Mouse (Mus musculus) spleen, adult 2 months (tissue): ENCODE data around the gene Ttc37. TPM values are rescaled to one million over a fixed set of nuclear protein-coding genes. Genes with fewer than 3 reads are reported as not detected.

ENCODE experiments used
- DNase-seq, 2 experiments: peaks; one replicate each; pipeline versions ENCODE4 v3.0.0 to v3.0.0-alpha.2; 2012 to 2021; ENCODE audit warnings: low spot score in 2 of 2, low read depth in 1 of 2
- H3K27ac ChIP-seq: fragments of 200-500 bp; 2 replicates; pipeline ENCODE4 v1.5.1; 2012; ENCODE audit warnings: low read length, inconsistent platforms; ENCODE audit not compliant: insufficient read depth
- H3K27me3 ChIP-seq: fragments of 200-500 bp; 2 replicates; pipeline ENCODE4 v1.6.1; 2012; ENCODE audit warnings: mild to moderate bottlenecking, moderate library complexity, low read length, inconsistent platforms; ENCODE audit not compliant: control insufficient read depth, insufficient read depth
- H3K36me3 ChIP-seq: fragments of 200-500 bp; 2 replicates; pipeline ENCODE4 v1.6.1; 2012; ENCODE audit warnings: mild to moderate bottlenecking, low read length, inconsistent platforms; ENCODE audit not compliant: control insufficient read depth, insufficient read depth
- H3K4me1 ChIP-seq: fragments of 200-500 bp; 2 replicates; pipeline ENCODE4 v1.6.1; 2011; ENCODE audit warnings: inconsistent platforms; ENCODE audit not compliant: control insufficient read depth, insufficient read depth, insufficient read length
- H3K4me3 ChIP-seq: fragments of 200-500 bp; 2 replicates; pipeline ENCODE4 v1.5.1; 2011; ENCODE audit warnings: mild to moderate bottlenecking, inconsistent platforms; ENCODE audit not compliant: insufficient read depth, insufficient read length; ENCODE audit errors: extremely low read depth
- CTCF ChIP-seq: fragments of 200-500 bp; IDR thresholded peaks from 2 replicates; pipeline ENCODE4 v1.5.1; 2011; ENCODE audit warnings: mild to moderate bottlenecking, inconsistent platforms; ENCODE audit not compliant: insufficient read depth, insufficient read length, insufficient replicate concordance; ENCODE audit errors: extremely low read depth
- POLR2A ChIP-seq: fragments of 200-500 bp; IDR thresholded peaks from 2 replicates; pipeline ENCODE4 v1.6.1; 2011; ENCODE audit warnings: low read depth, low read length, inconsistent platforms
- WGBS: fragments of 180-500 bp; shearing (Covaris S2); methylation state at CpG from one replicate; pipeline ENCODE4 v1.1.7; 2018; 5-methylcytosine and 5-hydroxymethylcytosine counted together
- polyA plus RNA-seq: library from polyadenylated mRNA; depleted of rRNA; stranded (reverse); fragments of >200 nt; gene quantifications from 2 replicates; pipeline ENCODE4 v1.2.3, GENCODE M21; 2012

Ttc37 gene
- polyA plus RNA-seq, 1 experiment: 5.1 TPM

GRCm38 (mm10) chr13:76062126-76062525 lies 36.4 kb upstream of the Ttc37 start:
- no peak for DNase-seq
- Histone ChIP-seq H3K4me1 (no peaks in the 10 kb centered on the region), H3K27me3 (no peaks in the 10 kb centered on the region), H3K36me3 (peaks cover 5% of the 10 kb centered on the region), H3K4me3 (no peak overlapping the region), H3K27ac (no peak overlapping the region)
- WGBS: 89% methylated on average over 3 of the region's 3 CpGs
- TF ChIP-seq CTCF (no peak), POLR2A (no peak)

DNA sequence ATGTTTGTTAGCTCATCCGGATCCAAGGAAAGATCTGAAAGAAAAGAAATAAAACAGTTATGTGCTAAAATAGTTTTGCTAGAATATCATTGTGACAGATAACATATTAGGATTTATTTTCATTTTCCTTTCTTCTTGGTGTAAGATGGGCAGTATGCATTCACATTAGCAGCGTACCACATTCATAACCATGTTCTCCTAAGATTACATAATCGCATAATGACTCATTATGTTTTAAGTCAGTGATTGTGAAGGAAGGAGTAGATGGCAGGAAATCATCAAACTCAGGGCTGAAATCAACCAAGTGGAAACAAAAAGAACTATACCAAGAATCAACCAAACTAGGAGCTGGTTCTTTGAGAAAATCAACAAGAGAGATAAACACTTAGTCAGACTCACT lies 36.0 kb upstream of the Ttc37 start:
- peaks cover 5% of the 10 kb centered on the region for H3K36me3 ChIP-seq
- no peak for TF ChIP-seq CTCF
- no peak for TF ChIP-seq POLR2A
- H3K4me1 ChIP-seq: no peaks in the 10 kb centered on the region
- DNase-seq: no peak
- no peaks in the 10 kb centered on the region for H3K27me3 ChIP-seq
- 88% methylated on average over 3 of the region's 3 CpGs for WGBS
- H3K4me3 ChIP-seq: no peak overlapping the region; the same call in 1 of the 2 replicates
- no peak overlapping the region for H3K27ac ChIP-seq

DNA sequence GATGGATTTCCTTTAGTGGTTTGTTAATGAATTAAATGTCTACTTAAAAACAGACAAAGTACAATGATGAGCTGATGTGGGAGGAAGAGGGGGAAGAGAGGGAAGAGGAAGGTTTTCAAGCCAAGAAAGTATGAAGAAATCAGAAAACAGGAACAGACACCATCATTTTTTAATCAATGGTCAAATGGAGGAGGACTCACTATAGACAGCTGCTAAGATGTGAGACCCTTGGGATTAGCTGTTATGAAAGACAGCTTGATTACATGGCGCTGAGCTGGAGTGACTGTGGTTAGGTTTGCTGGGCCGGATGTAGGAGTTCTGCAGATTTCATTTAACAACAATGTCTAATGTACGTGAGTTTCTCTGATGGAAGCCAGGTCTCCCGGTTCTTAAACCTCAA lies 35.0 kb upstream of the Ttc37 start:
- peaks cover 5% of the 10 kb centered on the region for H3K36me3 ChIP-seq
- no peak for TF ChIP-seq POLR2A
- TF ChIP-seq CTCF: no peak
- DNase-seq: no peak
- 90% methylated on average over 4 of the region's 4 CpGs for WGBS
- no peaks in the 10 kb centered on the region for H3K4me1 ChIP-seq
- no peaks in the 10 kb centered on the region for H3K27me3 ChIP-seq
- H3K27ac ChIP-seq: no peak overlapping the region
- no peak overlapping the region for H3K4me3 ChIP-seq

DNA sequence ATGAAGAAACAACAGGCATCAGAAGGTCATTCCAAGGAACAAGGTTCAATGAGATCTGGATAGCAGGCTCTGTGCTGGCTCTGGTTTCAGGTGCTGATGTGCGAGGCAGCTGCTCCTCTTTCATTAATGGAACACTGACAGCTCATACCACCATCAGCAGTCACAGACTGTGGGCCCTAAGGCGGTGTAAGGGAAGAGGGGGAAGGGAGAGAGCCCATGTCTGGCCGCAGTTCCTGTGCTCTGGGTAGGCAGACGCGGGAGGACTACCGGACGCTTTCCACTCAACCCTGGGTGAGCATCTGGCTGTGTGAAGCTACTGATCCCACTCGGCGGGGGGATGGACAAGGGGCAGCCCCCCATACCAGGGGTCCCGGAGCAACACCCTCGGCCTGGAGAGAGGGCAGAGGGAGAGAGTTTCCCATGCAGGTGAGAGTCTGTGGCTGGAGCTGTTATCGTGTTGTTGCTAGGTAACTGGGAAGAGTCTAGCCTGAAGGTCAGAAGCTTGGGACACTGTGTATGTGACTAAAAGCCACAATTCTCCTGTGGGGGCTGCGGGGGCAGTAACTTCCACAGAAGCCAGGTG lies 34.1 kb upstream of the Ttc37 start:
- H3K4me1 ChIP-seq: no peaks in the 10 kb centered on the region
- no peak overlapping the region for H3K27ac ChIP-seq
- 94% methylated on average over 13 of the region's 13 CpGs for WGBS
- peaks cover 5% of the 10 kb centered on the region for H3K36me3 ChIP-seq
- H3K4me3 ChIP-seq: no peak overlapping the region
- no peak for DNase-seq
- no peak for TF ChIP-seq POLR2A
- TF ChIP-seq CTCF: no peak
- H3K27me3 ChIP-seq: no peaks in the 10 kb centered on the region

GRCm38 (mm10) chr13:76074323-76074722 lies 24.2 kb upstream of the Ttc37 start:
- 13% methylated on average over 1 of the region's 1 CpGs for WGBS
- H3K4me1 ChIP-seq: no peaks in the 10 kb centered on the region
- no peaks in the 10 kb centered on the region; the same call in 1 of the 2 replicates for H3K36me3 ChIP-seq
- no peak overlapping the region for H3K27ac ChIP-seq
- no peak for DNase-seq
- H3K27me3 ChIP-seq: no peaks in the 10 kb centered on the region
- H3K4me3 ChIP-seq: no peak overlapping the region
- TF ChIP-seq CTCF (no peak), POLR2A (no peak)

GRCm38 (mm10) chr13:76098116-76098492 lies 430 bp upstream of the Ttc37 start:
- peak overlapping the region; percentile 76 for H3K4me3 ChIP-seq
- no peaks in the 10 kb centered on the region for H3K27me3 ChIP-seq
- peak in 1 of 2 experiments; percentile 43 for DNase-seq
- H3K4me1 ChIP-seq: no peaks in the 10 kb centered on the region; the same call in 1 of the 2 replicates
- no peak for TF ChIP-seq CTCF
- no peak for TF ChIP-seq POLR2A
- H3K27ac ChIP-seq: peak overlapping the region; percentile 83
- 3% methylated on average over 16 of the region's 16 CpGs for WGBS
- H3K36me3 ChIP-seq: no peaks in the 10 kb centered on the region

DNA sequence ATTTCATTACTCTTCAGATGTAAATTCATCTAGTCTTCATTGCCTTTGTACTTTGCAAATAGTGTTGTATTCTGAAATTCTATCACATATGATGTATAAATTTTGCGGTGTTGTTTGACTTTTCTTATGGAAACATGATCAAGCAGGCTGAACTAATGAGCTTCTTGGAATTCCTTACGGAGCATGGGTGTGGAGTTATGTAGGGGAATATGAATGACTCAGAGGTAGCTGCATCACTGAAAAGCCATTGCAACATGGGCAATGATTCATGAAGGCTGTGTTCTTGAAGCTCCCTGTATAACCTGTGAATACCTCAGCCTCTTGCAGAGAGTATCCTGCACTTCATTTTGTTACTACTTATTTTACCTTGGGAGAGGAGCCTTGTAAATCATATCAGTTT lies 3.5 kb downstream of the Ttc37 start:
- H3K4me3 ChIP-seq: no peak overlapping the region
- no peaks in the 10 kb centered on the region for H3K27me3 ChIP-seq
- 94% methylated on average over 2 of the region's 2 CpGs for WGBS
- no peak for DNase-seq
- H3K36me3 ChIP-seq: no peaks in the 10 kb centered on the region
- TF ChIP-seq CTCF (no peak), POLR2A (no peak)
- no peak overlapping the region for H3K27ac ChIP-seq
- no peaks in the 10 kb centered on the region; the same call in 1 of the 2 replicates for H3K4me1 ChIP-seq
